Mouse (Mus musculus): ENCODE results near the gene Ssrp1.

- TF ChIP-seq EP300 (IDR thresholded peaks at IDR 0.05; ENCODE audit: low read depth) = no peak
- TF ChIP-seq CTCF (IDR thresholded peaks at IDR 0.05; ENCODE audit: low read depth) = no peak
Observed at GRCm38 (mm10) chr2:85049277-85049676, 12.2 kb downstream of the Ssrp1 start.

All from liver, postnatal 0 days (tissue).